Mouse (Mus musculus) heart, embryonic 11.5 days (tissue): ENCODE results near the gene Derl3. TPM values are rescaled to one million over a fixed set of nuclear protein-coding genes. Genes with fewer than 3 reads are reported as not detected.
"Not testable (repeated sequence)": the region's sequence is repeated elsewhere in the genome, so short reads cannot be mapped to it uniquely, and the experiment has no call there.

Source experiments
- ATAC-seq: fragments of 200-750 bp; cut with Nextera tagmentation; replicated peaks from 2 replicates; pipeline ENCODE4 v1.8.0; 2017; ENCODE audit warnings: moderate library complexity; ENCODE audit not compliant: insufficient number of reproducible peaks, low FRiP score, low TSS enrichment
- H3K27ac ChIP-seq: fragments of 300-500 bp; sonication (generic); 2 replicates; pipeline ENCODE4 v1.5.1; 2014; ENCODE audit warnings: mild to moderate bottlenecking, low read depth, low read length
- H3K27me3 ChIP-seq: fragments of 300-500 bp; sonication (generic); 2 replicates; pipeline ENCODE4 v1.6.1; 2014; ENCODE audit warnings: mild to moderate bottlenecking, low read length, mixed read lengths; ENCODE audit not compliant: control insufficient read depth, insufficient read depth
- H3K36me3 ChIP-seq: fragments of 300-500 bp; sonication (generic); 2 replicates; pipeline ENCODE4 v1.6.1; 2014; ENCODE audit warnings: mild to moderate bottlenecking, low read length, moderate library complexity, mixed read lengths; ENCODE audit not compliant: control insufficient read depth, insufficient read depth
- H3K4me1 ChIP-seq: fragments of 300-500 bp; sonication (generic); 2 replicates; pipeline ENCODE4 v1.6.1; 2014; ENCODE audit warnings: low read length; ENCODE audit not compliant: control insufficient read depth, insufficient read depth
- H3K4me2 ChIP-seq: fragments of 300-500 bp; sonication (generic); 2 replicates; pipeline ENCODE4 v1.6.1; 2014; ENCODE audit warnings: mild to moderate bottlenecking, moderate library complexity
- H3K4me3 ChIP-seq: fragments of 300-500 bp; sonication (generic); 2 replicates; pipeline ENCODE4 v1.5.1; 2014; ENCODE audit warnings: low read depth, low read length
- H3K9ac ChIP-seq: fragments of 300-500 bp; sonication (generic); 2 replicates; pipeline ENCODE4 v1.6.1; 2014; ENCODE audit warnings: mild to moderate bottlenecking, low read depth, low read length, moderate library complexity
- H3K9me3 ChIP-seq: fragments of 300-500 bp; sonication (generic); replicated peaks from 2 replicates; pipeline ENCODE4 v1.6.1; 2016; ENCODE audit warnings: low read length; ENCODE audit not compliant: control insufficient read depth
- WGBS: fragments of 180-500 bp; shearing (Covaris S2); extraction: QIAGEN DNeasy Blood & Tissue Kit; methylation state at CpG from one replicate; pipeline ENCODE4 v1.1.7; 2014; ENCODE audit not compliant: insufficient replicate concordance; 5-methylcytosine and 5-hydroxymethylcytosine counted together
- polyA plus RNA-seq: library from polyadenylated mRNA; unstranded; fragments of >200 nt; fragmentation: Nextera tagmentation; extraction: Ambion mirVana; gene quantifications from 2 replicates; pipeline ENCODE4 v1.2.1, GENCODE M21; 2014

Derl3 gene
- 2.4 and 3.4 TPM in 2 replicates for polyA plus RNA-seq

DNA sequence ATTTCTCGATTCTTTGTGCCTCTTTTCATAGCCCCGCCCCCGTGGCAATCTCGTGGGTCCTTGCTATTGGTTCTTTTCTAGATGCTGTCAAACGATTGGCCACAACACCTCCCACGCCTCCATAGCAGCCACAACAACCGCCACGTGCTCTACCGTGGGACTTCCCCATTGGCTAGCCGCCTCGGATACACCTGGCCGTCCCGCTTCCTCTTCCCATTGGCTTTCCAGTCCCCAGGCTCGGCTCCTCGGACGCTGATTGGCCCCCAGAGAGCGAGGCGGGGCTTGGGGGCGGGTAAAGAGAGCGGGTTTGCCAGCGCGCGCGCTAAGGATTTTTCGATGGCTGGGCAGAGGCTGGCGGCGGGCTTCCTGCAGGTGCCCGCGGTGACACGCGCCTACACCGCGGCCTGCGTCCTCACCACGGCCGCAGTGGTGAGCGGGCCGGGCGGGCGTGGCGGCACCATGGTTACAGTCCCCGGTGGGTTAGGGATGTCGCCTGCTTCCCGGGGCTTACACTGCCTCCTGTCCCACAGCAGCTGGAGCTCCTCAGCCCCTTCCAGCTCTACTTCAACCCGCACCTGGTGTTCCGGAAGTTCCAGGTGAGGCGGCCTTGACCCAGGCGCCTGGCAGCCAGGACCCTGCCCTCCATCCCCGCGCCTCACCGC lies at the start of gene Derl3:
Derl3 (plus strand) TSS at position 325 of the 662 bp plus-strand sequence.
- WGBS, result 2% methylated on average over 51 of the region's 51 CpGs
- Histone ChIP-seq H3K4me3 (peak within 1 kb of the TSS; percentile 47), H3K36me3 (peaks cover 22% of the 10 kb centered on the region), H3K4me2 (peak within 1 kb of the TSS; percentile 95), H3K27ac (no peak within 1 kb of the TSS), H3K9me3 (no peaks in the 10 kb centered on the region), H3K9ac (peak within 1 kb of the TSS; percentile 59), H3K4me1 (peaks cover 13% of the 10 kb centered on the region), H3K27me3 (no peaks in the 10 kb centered on the region)
- ATAC-seq, result peak; percentile 97

DNA sequence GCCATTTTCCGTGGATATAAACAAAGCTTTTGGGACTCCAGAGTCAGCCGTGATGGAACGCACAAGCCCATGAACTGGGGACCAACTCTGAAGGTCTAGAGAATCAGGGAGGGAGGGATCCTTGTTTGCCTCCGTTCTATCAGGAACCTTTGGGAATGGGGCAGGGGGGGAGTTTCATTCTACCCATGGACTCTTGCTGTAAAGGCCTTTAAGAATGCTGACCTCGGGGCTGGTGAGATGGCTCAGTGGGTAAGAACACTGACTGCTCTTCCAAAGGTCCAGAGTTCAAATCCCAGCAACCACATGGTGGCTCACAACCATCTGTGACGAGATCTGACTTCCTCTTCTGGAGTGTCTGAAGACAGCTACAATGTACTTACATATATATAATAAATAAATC lies 49.3 kb upstream of the Derl3 start:
- H3K4me2 ChIP-seq, H3K9me3 ChIP-seq, H3K4me1 ChIP-seq, H3K4me3 ChIP-seq, ATAC-seq, H3K27me3 ChIP-seq, H3K36me3 ChIP-seq, H3K27ac ChIP-seq, H3K9ac ChIP-seq: not testable (repeated sequence)
- WGBS, result 77% methylated on average over 6 of the region's 6 CpGs

DNA sequence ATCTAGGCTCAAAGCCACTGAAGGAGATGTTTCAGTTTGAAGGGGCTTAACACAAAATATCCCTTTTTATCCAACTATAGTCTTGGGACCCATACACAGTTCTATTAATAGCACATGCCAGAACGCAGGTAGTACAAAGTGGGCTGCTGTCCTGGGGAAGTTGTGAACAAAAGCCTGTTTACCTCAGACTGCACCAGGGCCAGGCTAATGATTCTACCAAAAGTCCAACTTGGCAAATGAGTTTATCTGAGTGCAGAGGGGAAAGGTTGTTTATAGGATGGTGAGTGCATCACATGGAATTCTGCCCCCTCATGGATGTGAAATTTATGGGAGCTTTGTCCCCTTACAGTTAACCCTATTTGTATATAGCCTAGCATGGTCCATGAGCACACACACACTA lies 48.4 kb upstream of the Derl3 start:
- Histone ChIP-seq H3K9ac (no peak overlapping the region), H3K4me2 (no peak overlapping the region), H3K27ac (no peak overlapping the region), H3K9me3 (no peaks in the 10 kb centered on the region), H3K36me3 (no peaks in the 10 kb centered on the region), H3K4me1 (no peaks in the 10 kb centered on the region), H3K4me3 (no peak overlapping the region), H3K27me3 (no peaks in the 10 kb centered on the region)
- ATAC-seq, result no peak
- 41% methylated on average over 1 of the region's 1 CpGs for WGBS

DNA sequence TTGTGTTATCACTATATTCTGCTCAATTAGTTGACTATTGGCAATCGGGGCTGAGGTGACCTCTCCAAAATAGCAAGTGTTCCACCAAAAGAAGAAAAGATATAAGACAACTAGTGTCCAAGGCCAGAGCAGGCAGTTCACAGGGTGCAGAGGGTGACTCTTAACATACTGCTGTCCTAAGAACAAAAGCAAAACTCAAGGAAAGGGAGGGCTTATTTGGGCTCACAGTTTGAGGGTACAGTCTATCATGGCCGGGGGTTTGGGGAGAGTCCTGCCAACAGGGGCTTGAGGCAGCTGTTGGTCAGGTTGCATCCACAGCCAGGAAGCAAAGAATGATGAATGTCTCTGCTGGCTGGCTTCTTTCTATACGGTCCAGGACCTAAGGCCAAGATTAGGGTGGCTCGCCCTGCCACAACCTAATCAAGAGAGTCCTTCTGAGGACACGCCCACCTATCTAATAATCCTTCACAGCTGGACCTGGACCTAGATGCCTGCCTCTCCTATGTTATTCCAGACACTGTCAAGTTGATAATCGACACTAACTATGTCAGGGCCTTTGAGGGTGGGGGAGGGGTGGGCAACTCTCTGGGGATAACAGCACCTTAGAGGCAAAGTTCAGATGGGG lies 47.8 kb upstream of the Derl3 start:
- no peak overlapping the region for H3K9ac ChIP-seq
- no peaks in the 10 kb centered on the region for H3K4me1 ChIP-seq
- 66% methylated on average over 6 of the region's 6 CpGs for WGBS
- no peaks in the 10 kb centered on the region for H3K36me3 ChIP-seq
- no peaks in the 10 kb centered on the region for H3K9me3 ChIP-seq
- no peak overlapping the region for H3K27ac ChIP-seq
- H3K4me2 ChIP-seq, result no peak overlapping the region
- no peak overlapping the region for H3K4me3 ChIP-seq
- no peaks in the 10 kb centered on the region for H3K27me3 ChIP-seq
- ATAC-seq, result no peak

DNA sequence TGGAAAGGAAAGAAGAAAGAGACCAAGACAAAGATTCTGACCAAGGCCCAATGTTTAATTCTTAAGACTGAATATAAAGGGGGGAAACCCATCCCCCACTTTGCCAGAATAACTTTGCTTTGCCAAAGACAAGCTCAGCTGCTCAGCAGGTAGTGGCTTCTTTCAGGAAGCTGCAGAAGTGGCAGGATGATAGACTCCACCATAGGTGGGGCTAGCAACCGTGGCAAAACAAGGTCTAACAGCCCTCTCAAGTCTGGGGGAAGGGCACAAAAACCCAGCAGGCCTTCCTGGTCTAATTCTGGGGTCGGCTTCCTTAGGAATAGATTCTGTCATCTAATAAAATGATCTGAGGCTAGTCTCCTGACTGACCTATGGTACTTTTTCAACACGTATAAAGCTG lies 44.8 kb upstream of the Derl3 start:
- no peaks in the 10 kb centered on the region for H3K36me3 ChIP-seq
- no peaks in the 10 kb centered on the region for H3K4me1 ChIP-seq
- no peak overlapping the region for H3K4me3 ChIP-seq
- H3K9me3 ChIP-seq, result no peaks in the 10 kb centered on the region
- no peak overlapping the region for H3K9ac ChIP-seq
- WGBS, result 23% methylated on average over 3 of the region's 3 CpGs
- no peak for ATAC-seq
- H3K4me2 ChIP-seq, result no peak overlapping the region
- H3K27me3 ChIP-seq, result no peaks in the 10 kb centered on the region
- H3K27ac ChIP-seq, result no peak overlapping the region

DNA sequence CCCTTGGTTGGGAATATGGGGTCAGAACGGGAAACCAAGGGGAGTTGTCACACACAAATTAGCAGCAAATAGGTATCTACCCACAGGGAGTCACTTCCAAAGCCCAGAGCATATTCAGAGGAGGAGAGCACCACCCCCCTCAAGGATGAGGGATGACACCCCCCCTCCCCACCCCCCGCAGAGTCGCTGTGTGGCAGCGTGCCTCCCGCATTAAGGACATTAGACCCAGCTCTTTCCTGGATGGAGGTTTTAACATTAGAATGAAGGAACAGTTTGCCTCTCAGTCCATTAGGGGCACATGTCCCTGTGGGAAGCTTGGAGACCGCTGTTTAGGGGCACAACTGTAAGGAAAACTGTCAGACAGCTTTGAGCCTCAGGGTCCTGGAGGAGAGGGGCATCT lies 42.1 kb upstream of the Derl3 start:
- Histone ChIP-seq H3K4me2 (no peak overlapping the region), H3K4me1 (no peaks in the 10 kb centered on the region), H3K9me3 (no peaks in the 10 kb centered on the region), H3K4me3 (no peak overlapping the region), H3K9ac (no peak overlapping the region), H3K27ac (no peak overlapping the region), H3K27me3 (no peaks in the 10 kb centered on the region), H3K36me3 (no peaks in the 10 kb centered on the region)
- ATAC-seq, result no peak
- WGBS, result 4% methylated on average over 6 of the region's 6 CpGs

DNA sequence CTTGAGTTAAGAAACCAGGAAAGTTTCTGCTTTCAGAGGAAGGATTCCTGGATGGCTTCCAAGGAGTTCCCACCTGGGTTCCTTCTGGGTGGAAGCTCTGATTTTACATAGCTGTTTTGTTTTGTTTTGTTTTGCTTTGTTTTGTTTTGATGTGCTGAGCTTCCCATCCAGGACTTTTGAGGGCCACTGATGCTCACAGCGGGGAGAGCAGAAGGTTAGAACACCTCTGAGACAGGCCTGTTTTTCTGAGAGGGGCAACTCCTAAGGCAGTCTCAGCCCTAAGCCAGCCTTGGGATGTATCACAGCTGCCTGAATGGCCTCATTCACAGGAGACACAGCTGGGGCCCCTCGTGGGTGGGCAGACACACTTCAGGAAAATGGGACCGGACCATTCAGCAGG lies 41.5 kb upstream of the Derl3 start:
- Histone ChIP-seq H3K9ac (no peak overlapping the region), H3K27ac (no peak overlapping the region), H3K4me3 (no peak overlapping the region), H3K9me3 (no peaks in the 10 kb centered on the region), H3K4me1 (no peaks in the 10 kb centered on the region), H3K27me3 (no peaks in the 10 kb centered on the region), H3K36me3 (no peaks in the 10 kb centered on the region), H3K4me2 (no peak overlapping the region)
- no peak for ATAC-seq
- WGBS, result 47% methylated on average over 3 of the region's 3 CpGs

DNA sequence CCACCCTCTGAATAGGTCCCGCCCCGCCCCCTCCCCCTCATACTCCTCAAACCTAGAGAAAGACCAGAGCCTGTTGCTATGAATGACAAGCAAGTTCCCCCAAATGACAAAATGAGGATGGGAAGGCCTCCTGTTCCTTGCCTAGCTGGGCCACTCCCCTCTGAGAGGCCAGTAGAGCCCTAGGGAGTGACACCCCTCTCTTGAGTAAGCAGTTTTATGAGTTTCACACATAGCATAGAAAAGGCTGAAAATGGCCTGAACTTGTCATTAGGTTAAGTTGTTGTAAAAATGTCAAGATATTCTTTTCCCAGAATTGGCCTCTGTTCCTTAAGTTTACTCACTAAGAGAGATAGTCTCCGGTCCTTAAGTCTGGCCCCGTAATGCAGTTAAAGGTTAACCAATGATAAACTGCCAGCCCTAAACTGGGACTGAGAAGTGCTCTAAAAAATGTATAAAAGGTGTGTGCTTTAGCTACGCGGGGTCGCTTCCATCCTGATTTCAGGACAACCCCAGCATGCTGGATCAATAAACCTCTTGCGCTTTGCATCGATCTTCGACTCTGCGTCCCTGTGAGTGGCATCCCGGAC lies 40.6 kb upstream of the Derl3 start:
- Histone ChIP-seq H3K9me3 (no peaks in the 10 kb centered on the region), H3K27ac (no peak overlapping the region), H3K9ac (no peak overlapping the region), H3K36me3 (peaks cover 1% of the 10 kb centered on the region), H3K4me1 (0 out of 2 replicates have a peak, but pooled peaks cover under 1% of the 10 kb centered on the region), H3K4me3 (no peak overlapping the region), H3K4me2 (no peak overlapping the region), H3K27me3 (no peaks in the 10 kb centered on the region)
- 91% methylated on average over 12 of the region's 12 CpGs for WGBS
- ATAC-seq, result no peak
